Mouse (Mus musculus) kidney, embryonic 14.5 days (tissue): ENCODE results near the gene 5730522E02Rik. TPM values are rescaled to one million over a fixed set of nuclear protein-coding genes. Genes with fewer than 3 reads are reported as not detected.

Experiments
- ATAC-seq: fragments of 200-750 bp; cut with Nextera tagmentation; 2 replicates; pipeline ENCODE4 v1.8.0; 2017; ENCODE audit warnings: moderate number of reproducible peaks, mild to moderate bottlenecking, moderate TSS enrichment, moderate library complexity; ENCODE audit not compliant: low FRiP score, low TSS enrichment
- H3K27ac ChIP-seq: fragments of 300-500 bp; sonication (generic); 2 replicates; pipeline ENCODE4 v1.5.1; 2014; ENCODE audit warnings: low read depth, mild to moderate bottlenecking, low read length, moderate library complexity, mixed read lengths
- H3K27me3 ChIP-seq: fragments of 300-500 bp; sonication (generic); 2 replicates; pipeline ENCODE4 v1.6.1; 2014; ENCODE audit warnings: mild to moderate bottlenecking, low read length; ENCODE audit not compliant: control insufficient read depth, insufficient read depth
- H3K36me3 ChIP-seq: fragments of 300-500 bp; sonication (generic); 2 replicates; pipeline ENCODE4 v1.6.1; 2014; ENCODE audit warnings: low read length, mixed read lengths; ENCODE audit not compliant: control insufficient read depth, insufficient read depth
- H3K4me1 ChIP-seq: fragments of 300-500 bp; sonication (generic); 2 replicates; pipeline ENCODE4 v1.6.1; 2014; ENCODE audit warnings: low read length, mixed read lengths; ENCODE audit not compliant: control insufficient read depth, insufficient read depth
- H3K4me2 ChIP-seq: fragments of 300-500 bp; sonication (generic); replicated peaks from 2 replicates; pipeline ENCODE4 v1.6.1; 2014; ENCODE audit warnings: low read depth, mild to moderate bottlenecking, low read length
- H3K4me3 ChIP-seq: fragments of 300-500 bp; sonication (generic); 2 replicates; pipeline ENCODE4 v1.5.1; 2014; ENCODE audit warnings: mild to moderate bottlenecking, low read length
- H3K9ac ChIP-seq: fragments of 300-500 bp; sonication (generic); 2 replicates; pipeline ENCODE4 v1.6.1; 2014; ENCODE audit warnings: low read depth, mild to moderate bottlenecking, low read length, moderate library complexity
- H3K9me3 ChIP-seq: fragments of 300-500 bp; sonication (generic); 2 replicates; pipeline ENCODE4 v1.6.1; 2016; ENCODE audit warnings: low read length; ENCODE audit not compliant: control insufficient read depth
- WGBS: fragments of 180-500 bp; shearing (Covaris S2); extraction: QIAGEN DNeasy Blood & Tissue Kit; methylation state at CpG from one replicate; pipeline ENCODE4 v1.1.7; 2014; 5-methylcytosine and 5-hydroxymethylcytosine counted together
- polyA plus RNA-seq: library from polyadenylated mRNA; unstranded; fragments of >200 nt; fragmentation: Nextera tagmentation; extraction: Ambion mirVana; gene quantifications from 2 replicates; pipeline ENCODE4 v1.2.1, GENCODE M21; 2014

The 5730522E02Rik gene
- polyA plus RNA-seq, 1 experiment from 2014 or later, result 3.1 TPM

- 82% methylated on average over 4 of the region's 4 CpGs for WGBS
- H3K9me3 ChIP-seq, result no peaks in the 10 kb centered on the region
- no peak for ATAC-seq
Observed at GRCm38 (mm10) chr11:25709892-25710291, 500.7 kb downstream of the 5730522E02Rik start.

GRCm38 (mm10) chr11:25704332-25705168, 506.0 kb downstream of the 5730522E02Rik start:
- no peak for ATAC-seq
- no peaks in the 10 kb centered on the region for H3K36me3 ChIP-seq
- no peaks in the 10 kb centered on the region for H3K27me3 ChIP-seq
- H3K9ac ChIP-seq, result no peak overlapping the region
- no peaks in the 10 kb centered on the region for H3K4me1 ChIP-seq
- H3K4me3 ChIP-seq, result no peak overlapping the region
- H3K4me2 ChIP-seq, result no peak overlapping the region
- no peaks in the 10 kb centered on the region for H3K9me3 ChIP-seq
- WGBS, result 68% methylated on average over 11 of the region's 11 CpGs
- no peak overlapping the region for H3K27ac ChIP-seq

More at GRCm38 (mm10) chr11:25709892-25710291, 500.7 kb downstream of the 5730522E02Rik start:
- H3K27ac ChIP-seq, result no peak overlapping the region
- no peak overlapping the region for H3K4me2 ChIP-seq
- H3K4me1 ChIP-seq, result no peaks in the 10 kb centered on the region
- no peaks in the 10 kb centered on the region for H3K27me3 ChIP-seq
- H3K9ac ChIP-seq, result no peak overlapping the region
- H3K4me3 ChIP-seq, result no peak overlapping the region
- no peaks in the 10 kb centered on the region for H3K36me3 ChIP-seq

GRCm38 (mm10) chr11:25702791-25703190, 507.8 kb downstream of the 5730522E02Rik start:
- H3K27me3 ChIP-seq, result no peaks in the 10 kb centered on the region
- no peak for ATAC-seq
- WGBS, result 85% methylated on average over 3 of the region's 3 CpGs
- no peaks in the 10 kb centered on the region for H3K4me1 ChIP-seq
- no peak overlapping the region for H3K9ac ChIP-seq
- H3K27ac ChIP-seq, result no peak overlapping the region
- no peak overlapping the region for H3K4me3 ChIP-seq
- H3K36me3 ChIP-seq, result no peaks in the 10 kb centered on the region
- no peaks in the 10 kb centered on the region for H3K9me3 ChIP-seq
- no peak overlapping the region for H3K4me2 ChIP-seq

GRCm38 (mm10) chr11:25697508-25698193, 512.9 kb downstream of the 5730522E02Rik start:
- no peak overlapping the region for H3K4me3 ChIP-seq
- H3K27me3 ChIP-seq, result no peaks in the 10 kb centered on the region
- 59% methylated on average over 6 of the region's 6 CpGs for WGBS
- no peak for ATAC-seq
- H3K4me1 ChIP-seq, result no peaks in the 10 kb centered on the region
- no peaks in the 10 kb centered on the region for H3K9me3 ChIP-seq
- no peak overlapping the region for H3K27ac ChIP-seq
- no peaks in the 10 kb centered on the region for H3K36me3 ChIP-seq
- no peak overlapping the region for H3K4me2 ChIP-seq
- no peak overlapping the region for H3K9ac ChIP-seq

GRCm38 (mm10) chr11:25696168-25696567, 514.4 kb downstream of the 5730522E02Rik start:
- H3K9me3 ChIP-seq, result no peaks in the 10 kb centered on the region
- no peak overlapping the region for H3K4me2 ChIP-seq
- H3K4me3 ChIP-seq, result no peak overlapping the region
- no peaks in the 10 kb centered on the region for H3K36me3 ChIP-seq
- H3K27me3 ChIP-seq, result no peaks in the 10 kb centered on the region
- no peaks in the 10 kb centered on the region for H3K4me1 ChIP-seq
- no peak for ATAC-seq
- H3K27ac ChIP-seq, result no peak overlapping the region
- H3K9ac ChIP-seq, result no peak overlapping the region
- 71% methylated on average over 5 of the region's 5 CpGs for WGBS

- Histone ChIP-seq H3K27me3 (no peaks in the 10 kb centered on the region), H3K36me3 (no peaks in the 10 kb centered on the region), H3K4me1 (no peaks in the 10 kb centered on the region), H3K9me3 (no peaks in the 10 kb centered on the region), H3K4me2 (no peak overlapping the region), H3K27ac (no peak overlapping the region), H3K9ac (no peak overlapping the region), H3K4me3 (no peak overlapping the region)
- no peak for ATAC-seq
- WGBS, result 93% methylated on average over 4 of the region's 4 CpGs
Observed at GRCm38 (mm10) chr11:25684731-25685130, 525.8 kb downstream of the 5730522E02Rik start.

GRCm38 (mm10) chr11:25679856-25680255, 530.7 kb downstream of the 5730522E02Rik start:
- Histone ChIP-seq H3K4me1 (no peaks in the 10 kb centered on the region), H3K9ac (no peak overlapping the region), H3K27ac (no peak overlapping the region), H3K9me3 (no peaks in the 10 kb centered on the region), H3K4me2 (no peak overlapping the region), H3K36me3 (no peaks in the 10 kb centered on the region), H3K4me3 (no peak overlapping the region), H3K27me3 (no peaks in the 10 kb centered on the region)
- 68% methylated on average over 1 of the region's 1 CpGs for WGBS
- ATAC-seq, result peak; percentile 73

GRCm38 (mm10) chr11:25674194-25674593, 536.4 kb downstream of the 5730522E02Rik start:
- Histone ChIP-seq H3K9me3 (no peaks in the 10 kb centered on the region), H3K9ac (no peak overlapping the region), H3K27me3 (no peaks in the 10 kb centered on the region), H3K4me1 (no peaks in the 10 kb centered on the region), H3K4me3 (no peak overlapping the region), H3K4me2 (no peak overlapping the region), H3K36me3 (no peaks in the 10 kb centered on the region), H3K27ac (no peak overlapping the region)
- no peak for ATAC-seq
- WGBS, result 87% methylated on average over 3 of the region's 3 CpGs

GRCm38 (mm10) chr11:25670018-25670417, 540.5 kb downstream of the 5730522E02Rik start:
- Histone ChIP-seq H3K9ac (no peak overlapping the region), H3K27ac (no peak overlapping the region), H3K9me3 (no peaks in the 10 kb centered on the region), H3K4me1 (no peaks in the 10 kb centered on the region), H3K4me3 (no peak overlapping the region), H3K4me2 (no peak overlapping the region), H3K27me3 (no peaks in the 10 kb centered on the region), H3K36me3 (no peaks in the 10 kb centered on the region)
- 67% methylated on average over 4 of the region's 4 CpGs for WGBS
- ATAC-seq, result no peak
